Mouse (Mus musculus) midbrain, embryonic 13.5 days (tissue): ENCODE measurements around the gene Adgrl2. TPM values are rescaled to one million over a fixed set of nuclear protein-coding genes. Genes with fewer than 3 reads are reported as not detected.
A peak's percentile ranks its signal among the peaks of the same experiment; 100 is the strongest.

Source experiments
- ATAC-seq: fragments of 200-750 bp; cut with Nextera tagmentation; 2 replicates; pipeline ENCODE4 v1.8.0; 2017; ENCODE audit warnings: mild to moderate bottlenecking, moderate TSS enrichment, moderate library complexity
- H3K27ac ChIP-seq: fragments of 300-500 bp; sonication (generic); 2 replicates; pipeline ENCODE4 v1.5.1; 2015; ENCODE audit warnings: inconsistent platforms, mild to moderate bottlenecking, moderate library complexity
- H3K27me3 ChIP-seq: fragments of 300-500 bp; sonication (generic); 2 replicates; pipeline ENCODE4 v1.6.1; 2015; ENCODE audit warnings: mild to moderate bottlenecking, inconsistent platforms
- H3K36me3 ChIP-seq: fragments of 300-500 bp; sonication (generic); 2 replicates; pipeline ENCODE4 v1.6.1; 2015; ENCODE audit warnings: mild to moderate bottlenecking, inconsistent platforms
- H3K4me1 ChIP-seq: fragments of 300-500 bp; sonication (generic); replicated peaks from 2 replicates; pipeline ENCODE4 v1.6.1; 2015; ENCODE audit warnings: inconsistent platforms
- H3K4me2 ChIP-seq: fragments of 300-500 bp; sonication (generic); replicated peaks from 2 replicates; pipeline ENCODE4 v1.6.1; 2015; ENCODE audit warnings: moderate library complexity, mild to moderate bottlenecking, inconsistent platforms
- H3K4me3 ChIP-seq: fragments of 300-500 bp; sonication (generic); replicated peaks from 2 replicates; pipeline ENCODE4 v1.5.1; 2015; ENCODE audit warnings: mild to moderate bottlenecking, inconsistent platforms
- H3K9ac ChIP-seq: fragments of 300-500 bp; sonication (generic); replicated peaks from 2 replicates; pipeline ENCODE4 v1.6.1; 2015; ENCODE audit warnings: mild to moderate bottlenecking, inconsistent platforms
- H3K9me3 ChIP-seq: fragments of 300-500 bp; sonication (generic); 2 replicates; pipeline ENCODE4 v1.6.1; 2016; ENCODE audit warnings: mild to moderate bottlenecking, inconsistent platforms
- WGBS: fragments of 180-500 bp; shearing (Covaris S2); methylation state at CpG from one replicate; pipeline ENCODE4 v1.1.7; 2015; 5-methylcytosine and 5-hydroxymethylcytosine counted together
- polyA plus RNA-seq: library from polyadenylated mRNA; unstranded; fragments of >200 nt; fragmentation: Nextera tagmentation; extraction: Ambion mirVana; gene quantifications from 2 replicates; pipeline ENCODE4 v1.2.1, GENCODE M21; 2015

The Adgrl2 gene
- polyA plus RNA-seq, 1 experiment from 2014 or later, result 125 TPM

- Histone ChIP-seq H3K27me3 (no peaks in the 10 kb centered on the region), H3K27ac (no peak overlapping the region), H3K4me1 (peaks cover 60% of the 10 kb centered on the region), H3K36me3 (no peaks in the 10 kb centered on the region), H3K4me3 (no peak overlapping the region), H3K9me3 (no peaks in the 10 kb centered on the region), H3K9ac (no peak overlapping the region), H3K4me2 (no peak overlapping the region)
- 43% methylated on average over 13 of the region's 13 CpGs for WGBS
- 0 out of 2 replicates have a peak, but pooled peaks have one; percentile 15 for ATAC-seq
Observed at GRCm38 (mm10) chr3:148964991-148965605, 25.3 kb downstream of the Adgrl2 start.

DNA sequence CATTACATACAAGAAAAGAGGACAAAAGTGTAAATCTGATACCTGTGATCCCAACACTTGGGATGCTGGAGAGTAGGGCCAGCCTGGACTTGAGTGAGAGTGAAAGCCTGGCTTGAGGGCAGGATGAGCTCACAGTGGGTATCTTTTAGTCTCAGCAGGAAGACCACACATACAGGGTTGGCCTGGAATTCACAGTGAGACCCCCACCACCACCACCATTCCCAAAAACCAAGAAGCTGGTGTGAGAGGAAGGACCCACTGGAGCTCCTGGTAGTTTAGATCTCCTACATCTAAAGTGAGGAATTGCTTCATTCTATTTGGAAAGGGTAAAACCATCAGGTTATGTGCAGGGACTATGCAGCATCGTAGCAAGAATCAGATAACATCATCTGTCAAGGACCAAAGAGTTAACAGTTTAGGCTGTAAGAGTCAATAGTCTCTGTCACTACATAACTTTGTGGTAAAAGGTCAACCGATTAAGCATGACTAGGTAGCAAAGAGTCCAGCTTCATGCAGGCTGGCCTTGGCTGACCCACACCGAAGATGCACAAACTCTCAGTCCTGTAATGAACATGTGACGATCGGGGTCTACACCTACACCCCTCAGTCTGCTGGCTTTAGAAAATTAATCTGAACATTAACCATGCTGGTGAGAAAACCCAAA lies 26.8 kb downstream of the Adgrl2 start:
- H3K4me2 ChIP-seq, result no peak overlapping the region
- H3K4me3 ChIP-seq, result no peak overlapping the region
- H3K9me3 ChIP-seq, result no peaks in the 10 kb centered on the region
- ATAC-seq, result no peak
- WGBS, result 92% methylated on average over 5 of the region's 5 CpGs
- no peaks in the 10 kb centered on the region for H3K27me3 ChIP-seq
- no peak overlapping the region for H3K27ac ChIP-seq
- peaks cover 67% of the 10 kb centered on the region for H3K4me1 ChIP-seq
- no peak overlapping the region for H3K9ac ChIP-seq
- no peaks in the 10 kb centered on the region for H3K36me3 ChIP-seq

GRCm38 (mm10) chr3:148961611-148962010 lies 28.7 kb downstream of the Adgrl2 start:
- Histone ChIP-seq H3K36me3 (no peaks in the 10 kb centered on the region), H3K4me1 (peaks cover 74% of the 10 kb centered on the region)
- WGBS, result 56% methylated on average over 5 of the region's 5 CpGs

GRCm38 (mm10) chr3:148960751-148961289 lies 29.5 kb downstream of the Adgrl2 start:
- Histone ChIP-seq H3K4me1 (peaks cover 76% of the 10 kb centered on the region), H3K4me2 (no peak overlapping the region), H3K4me3 (no peak overlapping the region), H3K27me3 (no peaks in the 10 kb centered on the region), H3K9me3 (no peaks in the 10 kb centered on the region), H3K27ac (no peak overlapping the region), H3K9ac (no peak overlapping the region), H3K36me3 (no peaks in the 10 kb centered on the region)
- 82% methylated on average over 9 of the region's 9 CpGs for WGBS
- ATAC-seq, result no peak

More at GRCm38 (mm10) chr3:148961611-148962010, 28.7 kb downstream of the Adgrl2 start:
- Histone ChIP-seq H3K27me3 (no peaks in the 10 kb centered on the region), H3K9ac (no peak overlapping the region), H3K9me3 (no peaks in the 10 kb centered on the region), H3K27ac (no peak overlapping the region), H3K4me2 (no peak overlapping the region), H3K4me3 (no peak overlapping the region)
- no peak for ATAC-seq

DNA sequence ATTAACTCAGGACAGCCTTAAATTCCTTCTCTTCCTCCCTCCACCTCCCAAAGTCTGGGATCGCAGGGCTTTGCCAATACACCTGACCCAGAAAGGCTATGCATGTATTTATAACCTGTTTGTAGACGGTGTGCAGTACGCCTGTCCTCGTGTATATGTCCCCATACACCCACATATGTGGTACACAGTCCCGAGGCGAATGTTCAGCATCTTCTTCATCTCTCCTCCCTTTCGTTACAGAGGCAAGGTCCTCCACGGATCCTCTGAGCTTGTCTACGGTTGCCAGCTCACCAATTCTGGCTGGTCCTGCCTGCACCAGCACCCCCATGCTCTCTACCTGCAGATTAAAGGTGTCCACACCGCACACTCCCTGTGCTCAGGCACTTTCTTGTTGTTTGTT lies 30.1 kb downstream of the Adgrl2 start:
- H3K9ac ChIP-seq, result no peak overlapping the region
- H3K36me3 ChIP-seq, result no peaks in the 10 kb centered on the region
- 85% methylated on average over 10 of the region's 10 CpGs for whole genome bisulfite sequencing
- H3K4me3 ChIP-seq, result no peak overlapping the region
- no peaks in the 10 kb centered on the region for H3K27me3 ChIP-seq
- no peak overlapping the region for H3K4me2 ChIP-seq
- no peak overlapping the region for H3K27ac ChIP-seq
- H3K9me3 ChIP-seq, result no peaks in the 10 kb centered on the region
- H3K4me1 ChIP-seq, result peaks cover 79% of the 10 kb centered on the region
- no peak for ATAC-seq

- Histone ChIP-seq H3K4me1 (peaks cover 75% of the 10 kb centered on the region), H3K9ac (no peak overlapping the region)
- peak; percentile 51; the same call in 1 of the 2 replicates for ATAC-seq
Observed at GRCm38 (mm10) chr3:148959327-148960025, 30.9 kb downstream of the Adgrl2 start.

DNA sequence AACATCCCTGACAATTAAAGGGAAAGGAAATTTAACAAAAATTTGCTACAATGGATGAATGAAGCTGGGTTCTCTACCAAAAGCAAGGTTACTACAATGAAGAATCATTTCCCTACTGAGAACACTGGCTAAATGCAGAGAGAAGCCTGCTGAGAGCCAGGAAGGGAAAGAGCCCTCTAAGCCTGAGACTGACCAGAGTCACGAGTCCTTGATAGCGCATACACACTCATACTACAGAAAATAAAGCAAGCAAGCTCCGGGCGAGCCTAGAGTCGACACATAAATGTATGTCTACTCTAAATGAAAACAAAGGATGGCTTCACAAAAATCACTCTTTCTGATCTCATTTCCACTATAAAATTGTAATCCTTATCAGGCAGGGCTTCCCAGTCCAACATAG lies 31.6 kb downstream of the Adgrl2 start:
- Histone ChIP-seq H3K9ac (peak overlapping the region; percentile 10; the same call in 1 of the 2 replicates), H3K4me1 (peaks cover 70% of the 10 kb centered on the region), H3K36me3 (no peaks in the 10 kb centered on the region), H3K27me3 (no peaks in the 10 kb centered on the region), H3K27ac (no peak overlapping the region), H3K4me2 (peak overlapping the region; percentile 46; the same call in 1 of the 2 replicates), H3K9me3 (no peaks in the 10 kb centered on the region), H3K4me3 (no peak overlapping the region)
- no peak for ATAC-seq
- 61% methylated on average over 5 of the region's 5 CpGs for WGBS

More at GRCm38 (mm10) chr3:148959327-148960025, 30.9 kb downstream of the Adgrl2 start:
- 15% methylated on average over 15 of the region's 15 CpGs for WGBS
- H3K27ac ChIP-seq, result no peak overlapping the region
- H3K9me3 ChIP-seq, result no peaks in the 10 kb centered on the region
- H3K4me3 ChIP-seq, result peak overlapping the region; percentile 12; the same call in 1 of the 2 replicates
- H3K36me3 ChIP-seq, result no peaks in the 10 kb centered on the region
- H3K27me3 ChIP-seq, result no peaks in the 10 kb centered on the region
- peak overlapping the region; percentile 46 for H3K4me2 ChIP-seq

DNA sequence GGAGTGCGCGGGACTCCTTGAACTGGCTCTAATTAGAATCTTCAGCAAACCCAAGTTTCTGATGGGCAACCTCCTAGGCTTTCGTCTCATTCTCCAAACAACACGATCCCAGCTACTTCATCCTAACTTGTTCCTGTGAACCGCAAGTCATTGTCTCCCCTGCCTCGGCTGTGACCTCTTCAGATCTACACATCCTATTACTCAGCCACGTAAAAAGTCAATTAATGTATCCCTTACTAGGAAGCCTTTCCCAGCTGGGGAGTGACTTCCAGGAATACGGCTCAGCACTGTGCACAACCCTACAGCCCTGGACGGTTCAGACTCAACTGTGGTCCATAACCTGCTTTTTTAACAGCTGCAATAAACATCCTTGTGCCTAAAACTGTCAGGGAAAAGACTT lies 32.2 kb downstream of the Adgrl2 start:
- 51% methylated on average over 9 of the region's 9 CpGs for WGBS
- ATAC-seq, result no peak

GRCm38 (mm10) chr3:148956887-148957286 lies 33.5 kb downstream of the Adgrl2 start:
- no peak overlapping the region for H3K4me2 ChIP-seq
- no peak for ATAC-seq
- no peak overlapping the region for H3K27ac ChIP-seq

More for the DNA sequence above, 32.2 kb downstream of the Adgrl2 start:
- no peak overlapping the region for H3K4me2 ChIP-seq
- H3K9ac ChIP-seq, result peak overlapping the region; percentile 10; the same call in 1 of the 2 replicates
- no peaks in the 10 kb centered on the region for H3K36me3 ChIP-seq
- H3K4me1 ChIP-seq, result peaks cover 68% of the 10 kb centered on the region
- no peaks in the 10 kb centered on the region for H3K27me3 ChIP-seq
- no peaks in the 10 kb centered on the region for H3K9me3 ChIP-seq
- no peak overlapping the region for H3K4me3 ChIP-seq
- H3K27ac ChIP-seq, result no peak overlapping the region

DNA sequence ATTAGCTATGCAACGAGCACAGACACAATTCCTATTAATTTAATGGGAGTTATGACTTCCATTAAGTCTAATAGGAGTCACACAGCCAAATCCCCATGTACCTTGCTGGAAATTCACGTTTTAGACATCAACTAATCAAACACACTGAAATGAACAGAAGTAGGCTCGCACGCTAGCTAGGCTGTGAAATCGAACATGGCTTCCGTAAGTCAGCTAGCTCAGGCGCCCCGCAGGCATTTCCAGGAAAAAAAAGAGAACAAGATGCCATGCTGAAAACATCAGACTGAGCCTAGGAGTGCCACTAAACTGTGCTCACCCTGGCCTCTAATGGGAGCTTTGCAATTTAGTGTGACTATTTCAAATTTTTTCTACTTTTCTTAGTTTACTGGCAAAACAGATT lies 40.6 kb downstream of the Adgrl2 start:
- Histone ChIP-seq H3K4me2 (no peak overlapping the region), H3K9me3 (no peaks in the 10 kb centered on the region), H3K4me1 (peaks cover 49% of the 10 kb centered on the region), H3K9ac (no peak overlapping the region), H3K27ac (peak overlapping the region; percentile 11; the same call in 1 of the 2 replicates), H3K36me3 (0 out of 2 replicates have a peak, but pooled peaks cover 7% of the 10 kb centered on the region), H3K27me3 (no peaks in the 10 kb centered on the region), H3K4me3 (no peak overlapping the region)
- 41% methylated on average over 8 of the region's 8 CpGs for WGBS
- no peak for ATAC-seq

More at GRCm38 (mm10) chr3:148956887-148957286, 33.5 kb downstream of the Adgrl2 start:
- no peak overlapping the region for H3K4me3 ChIP-seq
- 0 out of 2 replicates have a peak, but pooled peaks cover 7% of the 10 kb centered on the region for H3K36me3 ChIP-seq
- WGBS, result 74% methylated on average over 7 of the region's 7 CpGs
- no peaks in the 10 kb centered on the region for H3K9me3 ChIP-seq
- peaks cover 62% of the 10 kb centered on the region for H3K4me1 ChIP-seq
- H3K9ac ChIP-seq, result no peak overlapping the region
- H3K27me3 ChIP-seq, result no peaks in the 10 kb centered on the region

DNA sequence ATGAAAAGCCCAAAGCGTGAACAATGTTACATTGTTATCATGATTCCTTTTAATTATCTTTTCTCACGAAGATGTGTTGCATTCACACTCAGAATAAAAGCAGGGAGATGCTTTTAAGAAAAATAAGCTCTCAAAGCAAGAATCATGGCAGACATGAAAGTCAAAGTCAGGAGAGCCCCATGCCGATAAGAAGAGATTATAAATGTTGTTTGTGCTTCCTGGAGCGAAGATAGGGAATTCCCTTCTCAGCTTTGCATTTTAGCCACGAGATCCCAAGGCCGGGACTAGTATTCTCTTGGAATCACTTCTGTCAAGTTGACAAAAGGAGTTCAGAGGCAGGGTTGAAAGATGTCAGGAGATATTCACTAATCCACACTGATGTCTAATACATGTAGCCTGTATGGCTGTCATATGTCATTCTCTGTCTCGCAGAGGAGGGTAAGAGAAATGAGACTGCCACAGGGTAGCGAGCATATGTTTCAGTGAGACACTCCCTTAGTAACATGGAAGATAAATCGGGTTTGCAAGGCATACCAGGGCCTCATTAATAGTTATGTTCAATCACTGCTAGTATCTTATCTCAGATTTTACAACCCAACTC lies 42.5 kb downstream of the Adgrl2 start:
- no peaks in the 10 kb centered on the region for H3K9me3 ChIP-seq
- H3K9ac ChIP-seq, result no peak overlapping the region
- no peak overlapping the region for H3K27ac ChIP-seq
- WGBS, result 19% methylated on average over 9 of the region's 9 CpGs
- no peak overlapping the region; the same call in 1 of the 2 replicates for H3K4me2 ChIP-seq
- H3K36me3 ChIP-seq, result 0 out of 2 replicates have a peak, but pooled peaks cover 7% of the 10 kb centered on the region
- no peaks in the 10 kb centered on the region for H3K27me3 ChIP-seq
- ATAC-seq, result peak; percentile 85
- peaks cover 66% of the 10 kb centered on the region for H3K4me1 ChIP-seq
- no peak overlapping the region for H3K4me3 ChIP-seq
